In the genomic region with DNA sequence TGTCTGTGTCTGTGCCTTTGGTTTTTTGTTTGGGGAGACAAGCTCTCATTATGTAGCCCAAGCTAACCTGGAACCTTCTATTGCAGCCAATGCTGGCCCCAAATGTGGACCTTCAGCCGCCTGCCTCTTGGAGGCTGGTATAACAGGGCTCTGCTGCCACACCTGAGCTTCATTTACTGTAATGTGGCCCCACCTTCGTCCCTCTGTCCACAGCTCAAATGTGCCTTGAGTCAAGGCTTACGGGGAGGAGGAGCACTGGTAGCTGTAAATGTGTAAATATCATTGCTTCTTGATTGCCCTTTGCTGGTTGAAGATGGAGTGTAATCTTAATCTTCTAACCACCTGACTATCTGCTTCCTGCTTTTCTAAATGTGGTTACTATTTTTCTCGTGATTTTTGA, we compare ENCODE assay signal across 34 mouse cellular contexts. TPM values are rescaled to one million over a fixed set of nuclear protein-coding genes. Genes with fewer than 3 reads are reported as not detected.
"Had no signal": no experiment of that assay in that cellular context is flagged by ENCODE, and none has a peak within 500 bp of the region (broad histone marks: within the 10 kb centered on the region; RNA-seq: fewer than 3 reads in every experiment).

No protein-coding gene starts in this region.

- H3K27ac ChIP-seq: limb, embryonic 10.5 days; limb, embryonic 12.5 days; limb, embryonic 13.5 days; limb, embryonic 15.5 days; liver, embryonic 12.5 days; liver, embryonic 13.5 days; liver, embryonic 14.5 days; liver, embryonic 15.5 days; lung, embryonic 15.5 days; macrophage; midbrain, embryonic 10.5 days; midbrain, embryonic 12.5 days; midbrain, embryonic 13.5 days; neural tube, embryonic 12.5 days; neural tube, embryonic 13.5 days had no signal

- H3K9ac ChIP-seq: limb, embryonic 12.5 days; limb, embryonic 13.5 days; limb, embryonic 15.5 days; liver, embryonic 12.5 days; liver, embryonic 13.5 days; liver, embryonic 14.5 days; liver, embryonic 15.5 days; liver, postnatal 0 days; lung, embryonic 14.5 days; lung, embryonic 15.5 days; midbrain, embryonic 12.5 days; midbrain, embryonic 13.5 days; midbrain, embryonic 15.5 days; neural tube, embryonic 12.5 days; neural tube, embryonic 13.5 days had no signal

- H3K36me3 ChIP-seq: limb, embryonic 10.5 days; limb, embryonic 12.5 days; limb, embryonic 13.5 days; limb, embryonic 15.5 days; liver, embryonic 12.5 days; liver, embryonic 13.5 days; liver, embryonic 15.5 days; lung, embryonic 15.5 days; midbrain, embryonic 10.5 days; midbrain, embryonic 12.5 days; midbrain, embryonic 13.5 days; midbrain, embryonic 15.5 days; neural tube, embryonic 12.5 days; neural tube, embryonic 13.5 days had no signal

- H3K27me3 ChIP-seq: limb, embryonic 12.5 days; limb, embryonic 13.5 days; limb, embryonic 15.5 days; liver, embryonic 12.5 days; liver, embryonic 13.5 days; liver, embryonic 15.5 days; megakaryocyte, embryonic 14.5 days; midbrain, embryonic 12.5 days; midbrain, embryonic 13.5 days; midbrain, embryonic 15.5 days; neural tube, embryonic 12.5 days; neural tube, embryonic 13.5 days had no signal

- H3K4me3 ChIP-seq: limb, embryonic 10.5 days; limb, embryonic 12.5 days; limb, embryonic 13.5 days; limb, embryonic 15.5 days; liver, embryonic 12.5 days; liver, embryonic 13.5 days; liver, embryonic 15.5 days; lung, embryonic 15.5 days; megakaryocyte, embryonic 14.5 days; midbrain, embryonic 10.5 days; midbrain, embryonic 12.5 days; midbrain, embryonic 13.5 days; myocyte; neural tube, embryonic 12.5 days; neural tube, embryonic 13.5 days had no signal

- H3K4me1 ChIP-seq: liver, embryonic 12.5 days; liver, embryonic 13.5 days; liver, embryonic 15.5 days; megakaryocyte, embryonic 14.5 days; neural tube, embryonic 12.5 days had no signal

- DNase-seq: left cerebral cortex, postnatal 4 days; liver; liver, embryonic 13.5 days; liver, postnatal 0 days; lung, adult 18-20 months; lung, adult 2 months; lung, embryonic 14.5 days; lung, postnatal 10 days; lung, postnatal 14 days; lung, postnatal 36 days; lung, postnatal 4 days; midbrain, embryonic 14.5 days had no signal

- H3K9me3 ChIP-seq: limb, embryonic 10.5 days; limb, embryonic 12.5 days; limb, embryonic 13.5 days; limb, embryonic 15.5 days; liver, embryonic 12.5 days; liver, embryonic 13.5 days; liver, embryonic 15.5 days; lung, embryonic 15.5 days; midbrain, embryonic 10.5 days; midbrain, embryonic 12.5 days; midbrain, embryonic 13.5 days; midbrain, embryonic 15.5 days; neural tube, embryonic 12.5 days; neural tube, embryonic 13.5 days had no signal

- H3K4me2 ChIP-seq: limb, embryonic 12.5 days; limb, embryonic 13.5 days; limb, embryonic 15.5 days; liver, embryonic 11.5 days; liver, embryonic 12.5 days; liver, embryonic 13.5 days; liver, embryonic 15.5 days; lung, embryonic 14.5 days; lung, embryonic 15.5 days; midbrain, embryonic 11.5 days; neural tube, embryonic 12.5 days had no signal

- ATAC-seq: liver, embryonic 12.5 days; liver, postnatal 0 days; lung, postnatal 0 days; midbrain, embryonic 13.5 days; midbrain, embryonic 15.5 days; midbrain, embryonic 16.5 days had no signal

RNA-seq across cellular contexts. Expression of a gene that starts 1.2 kb away (rescaled TPM):
- total RNA-seq: monocyte, adult 5-6 weeks had no signal
- polyA plus RNA-seq: macrophage had no signal
